Comparison of ENCODE assay signal across 8 mouse cellular contexts in genomic region chr8:70838654-70839407, GRCm38 (mm10). TPM values are rescaled to one million over a fixed set of nuclear protein-coding genes. Genes with fewer than 3 reads are reported as not detected.
DNase-seq lines count a peak whose midpoint lies in the region; ATAC-seq and TF ChIP-seq lines count a peak whose summit lies in the region.

No protein-coding gene starts in this region.

- peak overlapping the region; percentile 83 for H3K4me2 ChIP-seq in hindbrain, embryonic 12.5 days (replicated peaks)
- H3K4me2 ChIP-seq in lung, postnatal 0 days (replicated peaks; ENCODE audit: low read depth, low read length) = peak overlapping the region; percentile 86

- peaks cover 11% of the 10 kb centered on the region for H3K36me3 ChIP-seq in hindbrain, embryonic 12.5 days
- H3K36me3 ChIP-seq in lung, postnatal 0 days (ENCODE audit: insufficient read depth, low read length) = peaks cover 19% of the 10 kb centered on the region

- DNase-seq in frontal cortex, postnatal 25 days (ENCODE audit: low spot score in 2 of 2) = no peak
- peak; percentile 51 for DNase-seq in 3T3-L1 (ENCODE audit: low read depth, low spot score)
- peak; percentile 42 to 50 for DNase-seq in cerebellum, postnatal 14 days
- DNase-seq in lung, postnatal 0 days (ENCODE audit: low spot score) = peak; percentile 72
- no peak for DNase-seq in right cerebral cortex, postnatal 4 days
- DNase-seq in layer of hippocampus, postnatal 36 days = no peak

- H3K4me3 ChIP-seq in hindbrain, embryonic 12.5 days = peak overlapping the region; percentile 64
- H3K4me3 ChIP-seq in lung, postnatal 0 days (ENCODE audit: low read depth, low read length) = peak overlapping the region; percentile 68

- H3K9ac ChIP-seq in hindbrain, embryonic 12.5 days = peak overlapping the region; percentile 74
- H3K9ac ChIP-seq in lung, postnatal 0 days (replicated peaks; ENCODE audit: low read depth) = peak overlapping the region; percentile 81

- H3K27me3 ChIP-seq in hindbrain, embryonic 12.5 days = no peaks in the 10 kb centered on the region
- H3K27me3 ChIP-seq in lung, postnatal 0 days (replicated peaks; ENCODE audit: insufficient read depth, low read length) = no peaks in the 10 kb centered on the region

- peak overlapping the region; percentile 79 for H3K27ac ChIP-seq in hindbrain, embryonic 12.5 days
- H3K27ac ChIP-seq in lung, postnatal 0 days (ENCODE audit: low read length) = peak overlapping the region; percentile 96

- peaks cover 11% of the 10 kb centered on the region for H3K4me1 ChIP-seq in hindbrain, embryonic 12.5 days
- H3K4me1 ChIP-seq in lung, postnatal 0 days (ENCODE audit: insufficient read depth, low read depth, low read length) = peaks cover 2% of the 10 kb centered on the region

- TF ChIP-seq EP300 in lung, postnatal 0 days (IDR thresholded peaks at IDR 0.05) = no peak

- WGBS in hindbrain, embryonic 12.5 days = 4% methylated on average over 61 of the region's 66 CpGs
- 2% methylated on average over 58 of the region's 66 CpGs for WGBS in lung, postnatal 0 days

- no peak for TF ChIP-seq CTCF in lung, postnatal 0 days (IDR thresholded peaks at IDR 0.05)

- no peaks in the 10 kb centered on the region for H3K9me3 ChIP-seq in hindbrain, embryonic 12.5 days (replicated peaks)
- H3K9me3 ChIP-seq in lung, postnatal 0 days (ENCODE audit: low read length) = no peaks in the 10 kb centered on the region

- peak; percentile 28 for ATAC-seq in frontal cortex, adult (ENCODE audit: low TSS enrichment)
- ATAC-seq in hindbrain, embryonic 12.5 days (ENCODE audit: low FRiP score) = peak; percentile 49
- peak; percentile 45 for ATAC-seq in lung, postnatal 0 days

RNA-seq across cellular contexts. Expression of gene Arrdc2, which starts 0.7 kb away (rescaled TPM):
- 9.8 and 11.1 TPM in 2 replicates for polyA plus RNA-seq in hindbrain, embryonic 12.5 days (2016; fragmentation: Nextera tagmentation; extraction: Ambion mirVana)
- polyA plus RNA-seq in lung, postnatal 0 days (2015; fragmentation: Nextera tagmentation; extraction: Ambion mirVana) = 9.4 and 10.7 TPM in 2 replicates
- total RNA-seq in layer of hippocampus, postnatal 36 days (2021) = 10 to 100 TPM; 18.5 to 25.6 TPM

RNA-seq across cellular contexts. Expression of gene Kcnn1, which starts 24.2 kb away (rescaled TPM):
- polyA plus RNA-seq in hindbrain, embryonic 12.5 days (2016; fragmentation: Nextera tagmentation; extraction: Ambion mirVana) = 22.1 and 23.8 TPM in 2 replicates
- polyA plus RNA-seq in lung, postnatal 0 days (2015; fragmentation: Nextera tagmentation; extraction: Ambion mirVana) = 0.24 and 0.25 TPM in 2 replicates
- 10 to 100 TPM; 16.9 to 17.7 TPM for total RNA-seq in layer of hippocampus, postnatal 36 days (2021)

RNA-seq across cellular contexts. Expression of gene Il12rb1, which starts 30.6 kb away (rescaled TPM):
- not detected in 2 replicates for polyA plus RNA-seq in hindbrain, embryonic 12.5 days (2016; fragmentation: Nextera tagmentation; extraction: Ambion mirVana)
- polyA plus RNA-seq in lung, postnatal 0 days (2015; fragmentation: Nextera tagmentation; extraction: Ambion mirVana) = 0.13 and 0.16 TPM in 2 replicates
- total RNA-seq in layer of hippocampus, postnatal 36 days (2021) = under 1 TPM; 0.56 to 0.87 TPM

RNA-seq across cellular contexts. Expression of gene Mast3, which starts 34.0 kb away (rescaled TPM):
- 16.0 and 17.7 TPM in 2 replicates for polyA plus RNA-seq in hindbrain, embryonic 12.5 days (2016; fragmentation: Nextera tagmentation; extraction: Ambion mirVana)
- polyA plus RNA-seq in lung, postnatal 0 days (2015; fragmentation: Nextera tagmentation; extraction: Ambion mirVana) = 7.3 and 7.6 TPM in 2 replicates
- total RNA-seq in layer of hippocampus, postnatal 36 days (2021) = 100 to 1,000 TPM; 452 to 459 TPM

RNA-seq across cellular contexts. Expression of gene Ccdc124, which starts 34.9 kb away (rescaled TPM):
- polyA plus RNA-seq in hindbrain, embryonic 12.5 days (2016; fragmentation: Nextera tagmentation; extraction: Ambion mirVana) = 131 and 139 TPM in 2 replicates
- 63.7 and 68.5 TPM in 2 replicates for polyA plus RNA-seq in lung, postnatal 0 days (2015; fragmentation: Nextera tagmentation; extraction: Ambion mirVana)
- 10 to 100 TPM; 83.4 to 95.4 TPM for total RNA-seq in layer of hippocampus, postnatal 36 days (2021)

Comparison
In these comparisons a context has a peak if more than half of its experiments do, and no peak if none do; other contexts are left out.
1. DNase-seq: peak in 3T3-L1 (single experiment), cerebellum, postnatal 14 days (2 of 2) and lung, postnatal 0 days (single experiment); none in frontal cortex, postnatal 25 days (0 of 2), right cerebral cortex, postnatal 4 days (single experiment) and layer of hippocampus, postnatal 36 days (0 of 2).
2. RNA of gene Kcnn1, which starts 24.2 kb away (polyA plus RNA-seq): 22.1 to 23.8 TPM in hindbrain, embryonic 12.5 days; 0.24 to 0.25 TPM in lung, postnatal 0 days; every median in the first group is over 10 times any median in the second.
3. Peak in every context shown above with its lines, with median percentiles within 50 percentile points of each other: ATAC-seq.